Mouse (Mus musculus) olfactory bulb, adult 2 months (tissue): ENCODE data around the gene Hspb8.

Experiments
- CTCF ChIP-seq: fragments of 200-500 bp; IDR thresholded peaks from 2 replicates; pipeline ENCODE4 v1.5.1; 2012; ENCODE audit warnings: low read depth, mild to moderate bottlenecking, low read length, moderate library complexity; ENCODE audit not compliant: insufficient read depth
- POLR2A ChIP-seq: fragments of 200-500 bp; IDR thresholded peaks from 2 replicates; pipeline ENCODE4 v1.6.1; 2012; ENCODE audit warnings: mild to moderate bottlenecking, low read depth, low read length, moderate library complexity; ENCODE audit not compliant: insufficient read depth

DNA sequence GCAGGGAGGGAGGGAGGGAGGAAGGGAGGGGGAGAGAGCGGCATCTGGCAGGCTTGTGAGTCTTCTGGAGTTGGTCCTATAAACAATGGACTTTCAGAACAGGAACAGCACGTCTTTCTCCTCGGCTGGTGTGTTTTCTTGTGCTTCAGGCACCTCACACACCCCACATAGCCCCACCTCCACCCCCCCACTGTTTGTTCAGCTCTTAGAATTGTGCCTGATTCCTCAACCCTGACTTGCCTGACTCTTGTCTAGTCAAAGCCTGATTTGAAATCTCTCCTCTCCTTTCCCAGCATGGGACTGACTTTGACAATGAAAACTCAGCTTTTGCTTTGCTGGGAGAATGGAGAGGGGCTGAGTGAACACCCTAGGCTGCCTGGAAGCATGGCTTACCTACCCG lies 15.3 kb downstream of the Hspb8 start:
- TF ChIP-seq CTCF (no peak), POLR2A (no peak)
